Mouse (Mus musculus): Measurements from ENCODE around the gene Poll. TPM values are rescaled to one million over a fixed set of nuclear protein-coding genes. Genes with fewer than 3 reads are reported as not detected.

Gene Poll
- 6.7 and 7.1 TPM in 2 replicates for polyA plus RNA-seq (2015; fragmentation: Nextera tagmentation; extraction: Ambion mirVana)

GRCm38 (mm10) chr19:45560153-45560890 is at the start of gene Poll, which contains the start of gene Gm17018:
Gene Poll, minus strand, starts transcription at chr19:45560531.
Gene Gm17018, plus strand, starts transcription at chr19:45560615.
- ATAC-seq (ENCODE audit: low read depth) (peak; percentile 72), DNase-seq (peak; percentile 68)
- Histone ChIP-seq H3K4me1 (replicated peaks) (peaks cover 43% of the 10 kb centered on the region), H3K27ac (peak within 1 kb of the TSS; percentile 64; the same call in 1 of the 2 replicates), H3K36me3 (peaks cover 13% of the 10 kb centered on the region), H3K27me3 (no peaks in the 10 kb centered on the region), H3K4me2 (peak within 1 kb of the TSS; percentile 92), H3K4me3 (replicated peaks) (peak within 1 kb of the TSS; percentile 81), H3K9me3 (replicated peaks) (no peaks in the 10 kb centered on the region), H3K9ac (peak within 1 kb of the TSS; percentile 80)
- under 1% methylated on average over 35 of the region's 35 CpGs for WGBS (ENCODE audit: insufficient replicate concordance)

- Histone ChIP-seq H3K36me3 (no peaks in the 10 kb centered on the region), H3K27me3 (no peaks in the 10 kb centered on the region), H3K9ac (no peak overlapping the region), H3K27ac (no peak overlapping the region), H3K9me3 (replicated peaks) (no peaks in the 10 kb centered on the region), H3K4me1 (replicated peaks) (peaks cover 14% of the 10 kb centered on the region), H3K4me3 (replicated peaks) (no peak overlapping the region), H3K4me2 (no peak overlapping the region)
- WGBS (ENCODE audit: insufficient replicate concordance), result 84% methylated on average over 13 of the region's 13 CpGs
- ATAC-seq (ENCODE audit: low read depth) (no peak), DNase-seq (no peak)
Measured at GRCm38 (mm10) chr19:45608648-45609339, 48.5 kb upstream of the Poll start.

- no peak overlapping the region for H3K4me3 ChIP-seq (replicated peaks)
- no peak overlapping the region for H3K27ac ChIP-seq
- DNase-seq, result no peak
- no peak for ATAC-seq (ENCODE audit: low read depth)
- H3K27me3 ChIP-seq, result no peaks in the 10 kb centered on the region
- 75% methylated on average over 7 of the region's 7 CpGs for WGBS (ENCODE audit: insufficient replicate concordance)
- peaks cover 27% of the 10 kb centered on the region for H3K4me1 ChIP-seq (replicated peaks)
- no peak overlapping the region for H3K9ac ChIP-seq
- no peak overlapping the region for H3K4me2 ChIP-seq
- H3K36me3 ChIP-seq, result no peaks in the 10 kb centered on the region
- H3K9me3 ChIP-seq (replicated peaks), result no peaks in the 10 kb centered on the region
Measured at GRCm38 (mm10) chr19:45607479-45607878, 47.1 kb upstream of the Poll start.

GRCm38 (mm10) chr19:45606701-45607100 is 46.4 kb upstream of the Poll start:
- H3K4me1 ChIP-seq (replicated peaks), result peaks cover 35% of the 10 kb centered on the region
- no peak overlapping the region for H3K27ac ChIP-seq
- H3K4me3 ChIP-seq (replicated peaks), result no peak overlapping the region
- H3K36me3 ChIP-seq, result no peaks in the 10 kb centered on the region; the same call in 1 of the 2 replicates
- H3K4me2 ChIP-seq, result no peak overlapping the region
- no peaks in the 10 kb centered on the region for H3K27me3 ChIP-seq
- no peak overlapping the region for H3K9ac ChIP-seq
- no peak for ATAC-seq (ENCODE audit: low read depth)
- H3K9me3 ChIP-seq (replicated peaks), result no peaks in the 10 kb centered on the region
- no peak for DNase-seq
- WGBS (ENCODE audit: insufficient replicate concordance), result 89% methylated on average over 4 of the region's 4 CpGs

GRCm38 (mm10) chr19:45602606-45603005 is 42.3 kb upstream of the Poll start:
- 0 out of 2 replicates have a peak overlapping the region, but pooled peaks have one; percentile 14 for H3K9ac ChIP-seq
- peak; percentile 58 for DNase-seq
- H3K36me3 ChIP-seq, result peaks cover 4% of the 10 kb centered on the region; the same call in 1 of the 2 replicates
- H3K27ac ChIP-seq, result peak overlapping the region; percentile 78
- H3K4me2 ChIP-seq, result peak overlapping the region; percentile 15; the same call in 1 of the 2 replicates
- peak; percentile 92 for ATAC-seq (ENCODE audit: low read depth)
- H3K4me3 ChIP-seq (replicated peaks), result no peak overlapping the region
- WGBS (ENCODE audit: insufficient replicate concordance), result 13% methylated on average over 5 of the region's 5 CpGs
- H3K27me3 ChIP-seq, result no peaks in the 10 kb centered on the region
- peaks cover 45% of the 10 kb centered on the region for H3K4me1 ChIP-seq (replicated peaks)
- H3K9me3 ChIP-seq (replicated peaks), result no peaks in the 10 kb centered on the region

GRCm38 (mm10) chr19:45597106-45597505 is 36.8 kb upstream of the Poll start:
- no peak overlapping the region for H3K9ac ChIP-seq
- peaks cover 4% of the 10 kb centered on the region; the same call in 1 of the 2 replicates for H3K36me3 ChIP-seq
- no peaks in the 10 kb centered on the region for H3K9me3 ChIP-seq (replicated peaks)
- 76% methylated on average over 4 of the region's 4 CpGs for WGBS (ENCODE audit: insufficient replicate concordance)
- H3K27me3 ChIP-seq, result no peaks in the 10 kb centered on the region
- no peak overlapping the region for H3K4me3 ChIP-seq (replicated peaks)
- no peak overlapping the region for H3K4me2 ChIP-seq
- DNase-seq (no peak), ATAC-seq (ENCODE audit: low read depth) (no peak)
- peaks cover 28% of the 10 kb centered on the region for H3K4me1 ChIP-seq (replicated peaks)
- H3K27ac ChIP-seq, result no peak overlapping the region

GRCm38 (mm10) chr19:45596434-45596833 is 36.1 kb upstream of the Poll start:
- WGBS (ENCODE audit: insufficient replicate concordance), result 81% methylated on average over 6 of the region's 6 CpGs
- Histone ChIP-seq H3K4me2 (no peak overlapping the region), H3K9me3 (replicated peaks) (no peaks in the 10 kb centered on the region)

GRCm38 (mm10) chr19:45596019-45596418 is 35.7 kb upstream of the Poll start:
- Histone ChIP-seq H3K4me2 (no peak overlapping the region), H3K27me3 (no peaks in the 10 kb centered on the region), H3K27ac (no peak overlapping the region), H3K36me3 (0 out of 2 replicates have a peak, but pooled peaks cover 4% of the 10 kb centered on the region), H3K9me3 (replicated peaks) (no peaks in the 10 kb centered on the region), H3K4me1 (replicated peaks) (peaks cover 22% of the 10 kb centered on the region), H3K9ac (no peak overlapping the region), H3K4me3 (replicated peaks) (no peak overlapping the region)
- no peak for DNase-seq
- ATAC-seq (ENCODE audit: low read depth), result no peak
- 78% methylated on average over 7 of the region's 7 CpGs for WGBS (ENCODE audit: insufficient replicate concordance)

More at GRCm38 (mm10) chr19:45596434-45596833, 36.1 kb upstream of the Poll start:
- Histone ChIP-seq H3K27me3 (no peaks in the 10 kb centered on the region), H3K36me3 (0 out of 2 replicates have a peak, but pooled peaks cover 4% of the 10 kb centered on the region), H3K9ac (no peak overlapping the region), H3K4me3 (replicated peaks) (no peak overlapping the region), H3K27ac (no peak overlapping the region), H3K4me1 (replicated peaks) (peaks cover 26% of the 10 kb centered on the region)
- ATAC-seq (ENCODE audit: low read depth) (no peak), DNase-seq (no peak)

- WGBS (ENCODE audit: insufficient replicate concordance), result 84% methylated on average over 6 of the region's 6 CpGs
- H3K9me3 ChIP-seq (replicated peaks), result no peaks in the 10 kb centered on the region
- 0 out of 2 replicates have a peak, but pooled peaks cover 4% of the 10 kb centered on the region for H3K36me3 ChIP-seq
- H3K4me1 ChIP-seq (replicated peaks), result peaks cover 22% of the 10 kb centered on the region
- ATAC-seq (ENCODE audit: low read depth) (no peak), DNase-seq (no peak)
- H3K4me3 ChIP-seq (replicated peaks), result no peak overlapping the region
- H3K27me3 ChIP-seq, result no peaks in the 10 kb centered on the region
- H3K9ac ChIP-seq, result no peak overlapping the region
- H3K4me2 ChIP-seq, result no peak overlapping the region
- H3K27ac ChIP-seq, result no peak overlapping the region
Measured at GRCm38 (mm10) chr19:45595481-45595880, 35.1 kb upstream of the Poll start.

GRCm38 (mm10) chr19:45594079-45594478 is 33.7 kb upstream of the Poll start:
- Histone ChIP-seq H3K4me1 (replicated peaks) (peaks cover 22% of the 10 kb centered on the region), H3K4me2 (no peak overlapping the region), H3K27ac (no peak overlapping the region), H3K9me3 (replicated peaks) (no peaks in the 10 kb centered on the region), H3K36me3 (no peaks in the 10 kb centered on the region), H3K27me3 (no peaks in the 10 kb centered on the region), H3K9ac (no peak overlapping the region), H3K4me3 (replicated peaks) (no peak overlapping the region)
- 85% methylated on average over 7 of the region's 7 CpGs for WGBS (ENCODE audit: insufficient replicate concordance)
- DNase-seq, result no peak
- no peak for ATAC-seq (ENCODE audit: low read depth)

- H3K4me3 ChIP-seq (replicated peaks), result no peak overlapping the region
- ATAC-seq (ENCODE audit: low read depth), result no peak
- no peak overlapping the region for H3K9ac ChIP-seq
- H3K4me1 ChIP-seq (replicated peaks), result peaks cover 19% of the 10 kb centered on the region
- DNase-seq, result no peak
- H3K27ac ChIP-seq, result no peak overlapping the region
- H3K36me3 ChIP-seq, result no peaks in the 10 kb centered on the region
- no peaks in the 10 kb centered on the region for H3K27me3 ChIP-seq
- H3K9me3 ChIP-seq (replicated peaks), result no peaks in the 10 kb centered on the region
- H3K4me2 ChIP-seq, result no peak overlapping the region
- WGBS (ENCODE audit: insufficient replicate concordance), result 87% methylated on average over 9 of the region's 9 CpGs
Measured at GRCm38 (mm10) chr19:45592916-45593315, 32.6 kb upstream of the Poll start.
